Mouse (Mus musculus) kidney, postnatal 0 days (tissue): ENCODE measurements around the gene Lsm4. TPM values are rescaled to one million over a fixed set of nuclear protein-coding genes. Genes with fewer than 3 reads are reported as not detected.
A peak's percentile ranks its signal among the peaks of the same experiment; 100 is the strongest.

ENCODE experiments used
- ATAC-seq: fragments of 200-750 bp; cut with Nextera tagmentation; replicated peaks from 2 replicates; pipeline ENCODE4 v1.8.0; 2017; ENCODE audit warnings: low read depth, moderate number of reproducible peaks, moderate TSS enrichment, moderate library complexity; ENCODE audit not compliant: low FRiP score
- DNase-seq: peaks from one replicate; pipeline ENCODE4 v3.0.0-alpha.2; 2016; ENCODE audit warnings: low spot score
- H3K27ac ChIP-seq: fragments of 300-500 bp; sonication (generic); 2 replicates; pipeline ENCODE4 v1.5.1; 2014; ENCODE audit warnings: mild to moderate bottlenecking
- H3K27me3 ChIP-seq: fragments of 300-500 bp; sonication (generic); 2 replicates; pipeline ENCODE4 v1.6.1; 2014; ENCODE audit warnings: low read length, mixed read lengths; ENCODE audit not compliant: insufficient read depth
- H3K36me3 ChIP-seq: fragments of 300-500 bp; sonication (generic); 2 replicates; pipeline ENCODE4 v1.6.1; 2014; ENCODE audit warnings: low read length, mixed read lengths; ENCODE audit not compliant: insufficient read depth
- H3K4me1 ChIP-seq: fragments of 300-500 bp; sonication (generic); replicated peaks from 2 replicates; pipeline ENCODE4 v1.6.1; 2014; ENCODE audit warnings: antibody characterized with exemption, low read length, mixed read lengths; ENCODE audit not compliant: insufficient read depth
- H3K4me2 ChIP-seq: fragments of 300-500 bp; sonication (generic); 2 replicates; pipeline ENCODE4 v1.6.1; 2014; ENCODE audit warnings: mild to moderate bottlenecking, low read length, moderate library complexity, mixed read lengths
- H3K4me3 ChIP-seq: fragments of 300-500 bp; sonication (generic); replicated peaks from 2 replicates; pipeline ENCODE4 v1.5.1; 2014; ENCODE audit warnings: low read depth, low read length
- H3K9ac ChIP-seq: fragments of 300-500 bp; sonication (generic); 2 replicates; pipeline ENCODE4 v1.6.1; 2014; ENCODE audit warnings: low read depth, low read length
- H3K9me3 ChIP-seq: fragments of 300-500 bp; sonication (generic); replicated peaks from 2 replicates; pipeline ENCODE4 v1.6.1; 2016; ENCODE audit warnings: low read length, inconsistent platforms, mixed read lengths
- CTCF ChIP-seq: IDR thresholded peaks from 2 replicates; pipeline ENCODE4 v1.5.1; 2016; ENCODE audit warnings: antibody characterized with exemption, low read depth, mild to moderate bottlenecking, moderate library complexity
- WGBS: fragments of 180-500 bp; shearing (Covaris S2); extraction: QIAGEN DNeasy Blood & Tissue Kit; methylation state at CpG from one replicate; pipeline ENCODE4 v1.1.7; 2014; 5-methylcytosine and 5-hydroxymethylcytosine counted together
- polyA plus RNA-seq: library from polyadenylated mRNA; unstranded; fragments of >200 nt; fragmentation: Nextera tagmentation; extraction: Ambion mirVana; gene quantifications from 2 replicates; pipeline ENCODE4 v1.2.1, GENCODE M21; 2015

Lsm4 gene
- polyA plus RNA-seq, 1 experiment from 2014 or later, result 281 TPM

- no peaks in the 10 kb centered on the region for H3K4me1 ChIP-seq
- no peak for DNase-seq
- H3K36me3 ChIP-seq, result no peaks in the 10 kb centered on the region
- no peak overlapping the region for H3K4me3 ChIP-seq
- no peak overlapping the region for H3K4me2 ChIP-seq
- H3K9ac ChIP-seq, result no peak overlapping the region
- H3K27ac ChIP-seq, result no peak overlapping the region
- no peaks in the 10 kb centered on the region for H3K9me3 ChIP-seq
- no peak for ATAC-seq
- TF ChIP-seq CTCF, result no peak
- H3K27me3 ChIP-seq, result no peaks in the 10 kb centered on the region
- WGBS, result 41% methylated on average over 2 of the region's 2 CpGs
Measured at GRCm38 (mm10) chr8:70715086-70715485, 42.0 kb downstream of the Lsm4 start.

GRCm38 (mm10) chr8:70716521-70717400, 43.7 kb downstream of the Lsm4 start:
- H3K4me3 ChIP-seq, result no peak overlapping the region
- DNase-seq (no peak), ATAC-seq (no peak)
- no peaks in the 10 kb centered on the region for H3K27me3 ChIP-seq
- H3K27ac ChIP-seq, result no peak overlapping the region
- H3K9ac ChIP-seq, result no peak overlapping the region
- TF ChIP-seq CTCF, result no peak
- no peaks in the 10 kb centered on the region for H3K36me3 ChIP-seq
- no peaks in the 10 kb centered on the region for H3K9me3 ChIP-seq
- H3K4me2 ChIP-seq, result no peak overlapping the region
- WGBS, result 87% methylated on average over 40 of the region's 40 CpGs
- no peaks in the 10 kb centered on the region for H3K4me1 ChIP-seq

GRCm38 (mm10) chr8:70718297-70718696, 45.2 kb downstream of the Lsm4 start, which contains the start of gene Gm3336:
TSS of gene Gm3336 (plus strand) at chr8:70718543.
- H3K4me1 ChIP-seq, result no peaks in the 10 kb centered on the region
- H3K4me3 ChIP-seq, result no peak within 1 kb of the TSS
- H3K27me3 ChIP-seq, result no peaks in the 10 kb centered on the region
- H3K9me3 ChIP-seq, result no peaks in the 10 kb centered on the region
- peak; percentile 90 for TF ChIP-seq CTCF
- ATAC-seq, result peak; percentile 25
- no peak within 1 kb of the TSS for H3K27ac ChIP-seq
- WGBS, result 3% methylated on average over 18 of the region's 19 CpGs
- H3K4me2 ChIP-seq, result no peak within 1 kb of the TSS
- peak; percentile 60 for DNase-seq
- no peaks in the 10 kb centered on the region for H3K36me3 ChIP-seq
- H3K9ac ChIP-seq, result no peak within 1 kb of the TSS

- H3K27me3 ChIP-seq, result no peaks in the 10 kb centered on the region
- TF ChIP-seq CTCF, result no peak
- no peak for ATAC-seq
- no peaks in the 10 kb centered on the region for H3K9me3 ChIP-seq
- no peak overlapping the region for H3K9ac ChIP-seq
- H3K4me1 ChIP-seq, result no peaks in the 10 kb centered on the region
- no peak overlapping the region for H3K4me3 ChIP-seq
- 43% methylated on average over 9 of the region's 9 CpGs for WGBS
- H3K4me2 ChIP-seq, result no peak overlapping the region
- DNase-seq, result no peak
- H3K27ac ChIP-seq, result no peak overlapping the region
- no peaks in the 10 kb centered on the region for H3K36me3 ChIP-seq
Measured at GRCm38 (mm10) chr8:70719796-70720270, 46.8 kb downstream of the Lsm4 start.

- 3% methylated on average over 3 of the region's 3 CpGs for WGBS
- Histone ChIP-seq H3K9me3 (no peaks in the 10 kb centered on the region), H3K9ac (0 out of 2 replicates have a peak overlapping the region, but pooled peaks have one; percentile 37), H3K4me1 (no peaks in the 10 kb centered on the region), H3K4me2 (no peak overlapping the region), H3K27ac (no peak overlapping the region), H3K36me3 (no peaks in the 10 kb centered on the region), H3K27me3 (no peaks in the 10 kb centered on the region), H3K4me3 (no peak overlapping the region)
- peak; percentile 98 for TF ChIP-seq CTCF
- no peak for ATAC-seq
- peak; percentile 79 for DNase-seq
Measured at GRCm38 (mm10) chr8:70720739-70721138, 47.7 kb downstream of the Lsm4 start.

- no peaks in the 10 kb centered on the region for H3K36me3 ChIP-seq
- no peaks in the 10 kb centered on the region for H3K4me1 ChIP-seq
- H3K27me3 ChIP-seq, result no peaks in the 10 kb centered on the region
- ATAC-seq (no peak), DNase-seq (no peak)
- H3K9ac ChIP-seq, result no peak overlapping the region
- no peaks in the 10 kb centered on the region for H3K9me3 ChIP-seq
- H3K4me3 ChIP-seq, result no peak overlapping the region
- TF ChIP-seq CTCF, result no peak
- WGBS, result 89% methylated on average over 8 of the region's 8 CpGs
- no peak overlapping the region for H3K27ac ChIP-seq
- no peak overlapping the region for H3K4me2 ChIP-seq
Measured at GRCm38 (mm10) chr8:70721601-70722000, 48.6 kb downstream of the Lsm4 start.
